Mouse (Mus musculus): Measurements from ENCODE around the gene Tmem119. TPM values are rescaled to one million over a fixed set of nuclear protein-coding genes. Genes with fewer than 3 reads are reported as not detected.

Tmem119 gene
- polyA plus RNA-seq (2016; fragmentation: Nextera tagmentation; extraction: Ambion mirVana) = 13.0 and 13.4 TPM in 2 replicates

DNA sequence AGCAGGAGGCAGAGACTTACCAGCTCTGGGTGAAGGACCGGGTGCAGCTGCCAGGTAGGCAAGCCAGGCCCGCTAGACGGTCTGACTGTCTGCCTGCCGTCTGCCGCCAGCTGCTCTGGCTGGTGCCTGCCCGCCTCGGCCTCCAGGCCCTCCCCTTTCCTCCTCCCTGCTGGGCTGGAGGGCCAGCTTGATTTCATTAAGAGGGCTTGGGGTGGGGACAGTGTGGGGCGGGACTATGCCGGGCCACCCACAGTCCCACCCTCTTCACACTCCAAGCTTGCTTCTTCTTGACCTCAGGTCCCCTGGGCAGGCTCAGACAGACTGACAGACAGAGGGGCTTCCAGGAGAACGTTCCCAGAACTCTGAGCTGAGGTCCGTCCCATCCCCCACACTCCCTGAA, at the start of gene Tmem119:
Gene Tmem119 (minus strand): TSS at position 237 of the 400 bp plus-strand sequence.
- H3K9ac ChIP-seq = peak within 1 kb of the TSS; percentile 64
- under 1% methylated on average over 11 of the region's 11 CpGs for WGBS
- H3K36me3 ChIP-seq = no peaks in the 10 kb centered on the region
- peaks cover 27% of the 10 kb centered on the region for H3K27me3 ChIP-seq (replicated peaks)
- peak within 1 kb of the TSS; percentile 40 for H3K4me3 ChIP-seq
- H3K27ac ChIP-seq (ENCODE audit: poor library complexity, severe bottlenecking) = peak within 1 kb of the TSS; percentile 28
- H3K4me2 ChIP-seq = peak within 1 kb of the TSS; percentile 60
- no peaks in the 10 kb centered on the region for H3K9me3 ChIP-seq (replicated peaks)
- ATAC-seq (ENCODE audit: insufficient number of reproducible peaks, low FRiP score) = peak; percentile 83
- peaks cover 36% of the 10 kb centered on the region for H3K4me1 ChIP-seq (replicated peaks)

DNA sequence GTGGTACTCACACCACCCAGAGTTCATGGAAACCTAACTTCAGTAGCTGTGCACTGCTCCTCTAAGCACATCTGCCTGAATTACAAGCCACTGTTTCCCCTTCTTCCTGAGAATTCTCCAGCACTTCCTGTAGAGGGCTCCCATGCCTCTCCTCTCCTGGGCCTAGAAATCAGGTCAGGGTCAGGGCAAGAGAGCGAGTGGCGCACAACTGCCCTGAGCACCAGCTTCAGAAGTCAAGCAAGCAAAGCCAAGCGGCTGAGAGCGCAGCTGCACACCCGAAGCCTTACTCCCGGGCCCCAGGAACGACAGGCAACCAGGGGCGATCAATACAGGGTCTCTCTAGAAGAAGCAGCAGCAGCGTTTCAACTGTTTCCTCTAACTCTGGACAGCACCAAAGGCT, 47.3 kb upstream of the Tmem119 start:
- Histone ChIP-seq H3K36me3 (peaks cover 98% of the 10 kb centered on the region), H3K4me3 (no peak overlapping the region), H3K9ac (no peak overlapping the region), H3K27me3 (replicated peaks) (no peaks in the 10 kb centered on the region), H3K27ac (ENCODE audit: poor library complexity, severe bottlenecking) (no peak overlapping the region), H3K9me3 (replicated peaks) (0 out of 2 replicates have a peak, but pooled peaks cover 3% of the 10 kb centered on the region), H3K4me1 (replicated peaks) (peaks cover 9% of the 10 kb centered on the region), H3K4me2 (no peak overlapping the region)
- ATAC-seq (ENCODE audit: insufficient number of reproducible peaks, low FRiP score) = no peak
- WGBS = 86% methylated on average over 9 of the region's 9 CpGs

DNA sequence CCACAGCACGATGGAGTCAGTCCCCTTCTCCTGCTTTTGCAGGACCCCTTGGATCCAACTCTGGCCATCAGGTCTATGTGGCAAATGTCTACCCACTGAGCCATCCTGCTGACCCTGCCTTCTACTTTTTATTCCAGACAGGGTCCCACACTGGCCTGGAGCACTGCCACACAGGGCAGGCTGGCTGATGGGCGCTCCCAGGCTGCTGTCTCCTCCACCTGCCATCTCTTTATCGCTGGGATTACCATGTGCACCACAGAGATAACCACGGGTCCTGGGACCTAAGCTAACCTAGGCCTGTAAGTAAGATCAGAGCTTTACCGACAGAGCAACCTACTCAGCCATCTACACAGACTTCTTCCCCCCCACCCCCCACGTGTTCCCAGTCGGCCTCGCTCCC, 46.3 kb upstream of the Tmem119 start:
- Histone ChIP-seq H3K9ac (no peak overlapping the region), H3K9me3 (replicated peaks) (0 out of 2 replicates have a peak, but pooled peaks cover 3% of the 10 kb centered on the region), H3K27ac (ENCODE audit: poor library complexity, severe bottlenecking) (no peak overlapping the region), H3K4me2 (no peak overlapping the region), H3K27me3 (replicated peaks) (no peaks in the 10 kb centered on the region), H3K4me3 (no peak overlapping the region), H3K4me1 (replicated peaks) (peaks cover 13% of the 10 kb centered on the region), H3K36me3 (peaks cover 100% of the 10 kb centered on the region)
- 78% methylated on average over 8 of the region's 8 CpGs for WGBS
- 0 out of 2 replicates have a peak, but pooled peaks have one; percentile 37 for ATAC-seq (ENCODE audit: insufficient number of reproducible peaks, low FRiP score)

DNA sequence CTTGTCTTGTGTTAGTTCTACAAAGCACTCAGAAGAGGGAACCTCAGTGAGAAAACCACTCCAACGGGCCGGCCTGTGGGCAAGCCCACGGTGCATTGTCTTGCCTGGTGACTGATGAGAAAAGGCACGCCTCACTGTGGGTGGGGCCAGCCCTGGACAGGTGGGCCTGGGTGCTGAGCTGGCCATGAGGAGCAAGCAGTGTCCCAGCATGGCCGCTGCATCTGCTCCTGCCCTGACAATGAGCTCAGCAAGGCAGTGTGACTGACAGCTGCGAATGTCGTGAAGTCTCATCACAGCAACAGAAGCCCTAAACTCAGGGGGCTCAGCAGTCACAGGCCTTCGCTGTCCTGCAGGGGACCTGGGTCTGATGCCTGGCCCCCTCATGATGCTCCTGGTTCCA, 45.3 kb upstream of the Tmem119 start:
- H3K4me2 ChIP-seq = no peak overlapping the region
- no peaks in the 10 kb centered on the region for H3K27me3 ChIP-seq (replicated peaks)
- peaks cover 10% of the 10 kb centered on the region for H3K4me1 ChIP-seq (replicated peaks)
- ATAC-seq (ENCODE audit: insufficient number of reproducible peaks, low FRiP score) = no peak
- 86% methylated on average over 8 of the region's 8 CpGs for WGBS
- 0 out of 2 replicates have a peak, but pooled peaks cover 3% of the 10 kb centered on the region for H3K9me3 ChIP-seq (replicated peaks)
- no peak overlapping the region for H3K27ac ChIP-seq (ENCODE audit: poor library complexity, severe bottlenecking)
- H3K4me3 ChIP-seq = no peak overlapping the region
- no peak overlapping the region for H3K9ac ChIP-seq
- peaks cover 95% of the 10 kb centered on the region for H3K36me3 ChIP-seq

DNA sequence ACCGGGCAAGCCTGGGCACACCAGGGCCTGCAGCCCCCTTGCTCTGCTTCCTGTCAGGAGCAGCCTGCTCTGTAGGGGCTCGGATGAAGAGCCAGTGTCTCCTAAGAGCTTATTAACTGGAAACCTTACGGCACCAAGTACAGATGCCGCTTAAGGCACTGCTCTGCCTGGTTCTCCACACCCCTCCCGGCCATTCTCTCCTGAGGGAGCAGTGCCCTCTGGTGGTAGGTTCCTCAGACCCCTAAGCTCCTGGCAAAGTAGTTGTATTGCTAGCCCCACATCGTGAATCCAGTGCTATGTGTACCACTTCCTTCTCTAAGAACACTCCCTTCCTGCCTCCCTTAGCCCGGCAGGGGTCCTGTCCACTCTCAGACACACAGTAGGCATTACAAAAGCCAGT, 44.4 kb upstream of the Tmem119 start:
- H3K9ac ChIP-seq = peak overlapping the region; percentile 23; the same call in 1 of the 2 replicates
- H3K36me3 ChIP-seq = peaks cover 95% of the 10 kb centered on the region
- 0 out of 2 replicates have a peak, but pooled peaks cover 3% of the 10 kb centered on the region for H3K9me3 ChIP-seq (replicated peaks)
- no peaks in the 10 kb centered on the region for H3K27me3 ChIP-seq (replicated peaks)
- 67% methylated on average over 7 of the region's 7 CpGs for WGBS
- peaks cover 10% of the 10 kb centered on the region for H3K4me1 ChIP-seq (replicated peaks)
- ATAC-seq (ENCODE audit: insufficient number of reproducible peaks, low FRiP score) = no peak
- H3K27ac ChIP-seq (ENCODE audit: poor library complexity, severe bottlenecking) = no peak overlapping the region
- no peak overlapping the region for H3K4me3 ChIP-seq
- H3K4me2 ChIP-seq = no peak overlapping the region

DNA sequence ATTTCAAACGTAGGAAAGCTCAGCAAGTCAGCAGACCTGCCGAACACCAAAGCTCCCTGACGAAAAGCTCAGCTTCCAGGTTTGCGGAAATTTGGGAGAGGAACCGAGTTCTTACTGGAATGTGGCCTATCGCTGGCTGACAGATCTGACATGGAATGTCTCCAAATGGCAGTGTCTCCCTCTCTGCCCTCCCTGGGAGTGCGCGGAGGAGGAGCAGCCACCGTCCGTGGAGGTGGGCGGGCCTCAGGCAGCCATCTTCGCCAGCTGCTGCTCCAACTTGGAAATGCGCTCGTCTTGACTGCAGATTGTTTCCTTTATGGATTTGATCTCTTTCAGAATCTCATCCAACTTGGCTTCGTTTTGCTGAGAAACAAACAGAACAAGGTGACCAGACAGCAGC, 43.8 kb upstream of the Tmem119 start:
- Histone ChIP-seq H3K27ac (ENCODE audit: poor library complexity, severe bottlenecking) (no peak overlapping the region), H3K4me3 (no peak overlapping the region), H3K9me3 (replicated peaks) (0 out of 2 replicates have a peak, but pooled peaks cover 3% of the 10 kb centered on the region), H3K4me2 (no peak overlapping the region), H3K36me3 (peaks cover 91% of the 10 kb centered on the region), H3K4me1 (replicated peaks) (peaks cover 10% of the 10 kb centered on the region), H3K27me3 (replicated peaks) (no peaks in the 10 kb centered on the region), H3K9ac (0 out of 2 replicates have a peak overlapping the region, but pooled peaks have one; percentile 23)
- 78% methylated on average over 15 of the region's 15 CpGs for WGBS
- no peak for ATAC-seq (ENCODE audit: insufficient number of reproducible peaks, low FRiP score)

DNA sequence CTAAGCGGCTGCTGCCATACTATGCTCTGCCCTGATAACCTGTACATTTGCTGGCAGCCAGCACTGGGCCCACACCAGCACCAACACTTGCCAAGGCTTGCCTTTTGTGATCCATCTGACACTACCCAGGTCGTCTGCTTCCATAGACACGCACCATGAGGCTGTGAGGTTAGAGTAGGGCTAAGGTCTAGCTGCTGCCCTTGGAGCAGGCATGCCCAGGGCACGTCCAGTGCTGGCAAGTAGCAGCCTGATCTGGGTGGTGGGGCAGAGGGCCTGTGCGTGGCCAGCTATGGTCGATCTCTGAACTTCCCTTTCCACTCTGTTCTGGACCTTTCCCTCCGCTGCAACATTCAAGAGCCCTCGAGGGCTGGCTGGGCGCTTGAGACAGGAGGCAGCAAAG, 42.6 kb upstream of the Tmem119 start:
- Histone ChIP-seq H3K4me3 (no peak overlapping the region), H3K9me3 (replicated peaks) (no peaks in the 10 kb centered on the region), H3K9ac (no peak overlapping the region), H3K4me1 (replicated peaks) (peaks cover 10% of the 10 kb centered on the region), H3K27ac (ENCODE audit: poor library complexity, severe bottlenecking) (no peak overlapping the region), H3K27me3 (replicated peaks) (no peaks in the 10 kb centered on the region), H3K4me2 (no peak overlapping the region), H3K36me3 (peaks cover 79% of the 10 kb centered on the region)
- no peak for ATAC-seq (ENCODE audit: insufficient number of reproducible peaks, low FRiP score)
- WGBS = 92% methylated on average over 9 of the region's 9 CpGs

DNA sequence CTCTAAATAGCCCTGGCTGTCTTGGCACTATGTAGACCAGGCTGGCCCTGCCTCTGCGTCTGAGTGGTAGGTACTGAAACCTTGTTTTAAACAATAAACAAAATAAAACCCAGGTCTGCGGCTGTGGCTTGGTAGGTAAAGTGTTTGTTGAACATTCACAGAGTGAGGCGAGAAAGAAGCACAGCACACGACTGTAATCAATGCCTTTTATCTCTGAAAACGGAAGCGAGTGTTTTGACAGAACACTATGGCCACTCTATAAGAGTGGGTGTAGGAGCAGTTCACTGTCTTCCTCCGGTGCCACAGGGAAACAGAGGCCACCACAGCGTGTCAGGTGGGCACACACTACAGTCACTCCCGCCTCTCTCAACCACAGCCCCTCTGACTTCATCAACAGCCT, 41.9 kb upstream of the Tmem119 start:
- Histone ChIP-seq H3K4me1 (replicated peaks) (peaks cover 10% of the 10 kb centered on the region), H3K9me3 (replicated peaks) (no peaks in the 10 kb centered on the region), H3K27me3 (replicated peaks) (no peaks in the 10 kb centered on the region), H3K36me3 (peaks cover 73% of the 10 kb centered on the region), H3K4me3 (no peak overlapping the region), H3K9ac (no peak overlapping the region), H3K4me2 (no peak overlapping the region), H3K27ac (ENCODE audit: poor library complexity, severe bottlenecking) (no peak overlapping the region)
- 75% methylated on average over 9 of the region's 9 CpGs for WGBS
- no peak for ATAC-seq (ENCODE audit: insufficient number of reproducible peaks, low FRiP score)

DNA sequence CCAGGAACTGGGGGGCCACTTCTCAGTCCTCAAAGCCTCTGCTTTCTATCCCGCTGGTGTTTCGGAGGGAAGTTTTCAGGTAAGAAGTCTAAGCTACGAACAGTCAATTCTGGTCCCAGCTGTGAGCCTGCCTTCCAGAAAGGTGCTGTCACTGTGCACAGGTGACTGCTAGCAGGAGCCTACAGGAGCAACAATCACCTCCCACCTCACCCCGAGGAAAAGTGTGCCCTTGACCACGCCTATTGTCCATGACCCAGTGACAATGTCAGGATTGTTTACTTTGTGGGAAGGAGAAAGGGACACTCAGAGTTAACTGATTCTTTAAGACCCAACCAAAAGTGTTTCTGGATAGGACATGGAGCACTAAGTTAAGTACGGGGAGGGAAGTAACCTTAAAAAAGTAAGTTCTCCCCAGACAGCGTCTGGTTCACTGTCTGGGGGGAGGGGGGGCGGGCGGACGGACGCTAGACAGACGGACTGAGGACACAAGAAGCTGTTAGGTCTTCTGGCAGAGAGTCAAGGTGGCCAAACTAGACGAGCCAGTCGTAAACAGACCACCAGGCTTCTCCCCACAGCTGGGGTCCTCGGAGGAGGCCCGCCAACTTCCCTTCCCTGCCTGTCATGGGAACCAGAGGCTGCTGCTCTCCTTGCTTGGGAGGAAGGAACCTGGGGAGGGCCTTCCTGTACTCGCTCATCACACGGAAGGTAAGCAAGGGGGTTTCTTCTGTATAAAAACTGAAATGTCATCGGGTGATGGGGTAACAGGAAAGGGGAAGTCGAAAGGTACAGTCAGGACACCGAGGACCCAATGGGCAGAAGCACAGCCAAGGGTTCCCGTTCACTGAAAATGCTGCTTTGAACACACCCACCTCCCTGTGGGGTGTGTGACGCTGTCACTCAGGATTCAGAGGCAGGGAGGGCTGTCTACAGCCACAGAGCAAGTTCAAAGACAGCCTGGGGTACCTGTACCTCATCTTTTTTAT, 41.2 kb upstream of the Tmem119 start:
- no peak overlapping the region for H3K4me3 ChIP-seq
- H3K4me2 ChIP-seq = no peak overlapping the region
- H3K27ac ChIP-seq (ENCODE audit: poor library complexity, severe bottlenecking) = no peak overlapping the region
- peaks cover 10% of the 10 kb centered on the region for H3K4me1 ChIP-seq (replicated peaks)
- 83% methylated on average over 23 of the region's 23 CpGs for WGBS
- ATAC-seq (ENCODE audit: insufficient number of reproducible peaks, low FRiP score) = no peak
- no peak overlapping the region for H3K9ac ChIP-seq
- H3K36me3 ChIP-seq = peaks cover 66% of the 10 kb centered on the region
- H3K27me3 ChIP-seq (replicated peaks) = no peaks in the 10 kb centered on the region
- H3K9me3 ChIP-seq (replicated peaks) = no peaks in the 10 kb centered on the region

DNA sequence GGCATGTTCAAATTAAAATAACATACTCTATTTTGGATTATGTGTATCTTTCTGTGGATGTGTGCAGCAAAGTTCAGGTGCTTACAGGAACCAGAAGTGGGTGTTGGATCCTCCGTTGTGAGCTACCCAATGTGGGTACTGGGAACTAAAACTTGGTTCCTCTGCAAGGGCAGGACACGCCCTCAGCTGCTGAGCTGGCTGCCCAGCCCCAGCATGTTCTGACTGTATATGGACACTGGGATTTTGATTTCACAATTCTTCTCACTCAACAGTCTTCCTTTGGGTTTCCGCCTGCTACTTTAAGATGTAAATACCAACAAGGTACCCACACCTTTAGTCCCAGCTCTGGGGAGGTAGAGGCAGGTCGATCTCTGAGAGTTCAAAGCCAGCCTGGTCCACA, 40.1 kb upstream of the Tmem119 start:
- Histone ChIP-seq H3K9ac (no peak overlapping the region), H3K27me3 (replicated peaks) (no peaks in the 10 kb centered on the region), H3K36me3 (peaks cover 55% of the 10 kb centered on the region), H3K4me1 (replicated peaks) (peaks cover 10% of the 10 kb centered on the region), H3K9me3 (replicated peaks) (no peaks in the 10 kb centered on the region), H3K4me2 (no peak overlapping the region), H3K4me3 (no peak overlapping the region), H3K27ac (ENCODE audit: poor library complexity, severe bottlenecking) (no peak overlapping the region)
- no peak for ATAC-seq (ENCODE audit: insufficient number of reproducible peaks, low FRiP score)
- 89% methylated on average over 4 of the region's 4 CpGs for WGBS

DNA sequence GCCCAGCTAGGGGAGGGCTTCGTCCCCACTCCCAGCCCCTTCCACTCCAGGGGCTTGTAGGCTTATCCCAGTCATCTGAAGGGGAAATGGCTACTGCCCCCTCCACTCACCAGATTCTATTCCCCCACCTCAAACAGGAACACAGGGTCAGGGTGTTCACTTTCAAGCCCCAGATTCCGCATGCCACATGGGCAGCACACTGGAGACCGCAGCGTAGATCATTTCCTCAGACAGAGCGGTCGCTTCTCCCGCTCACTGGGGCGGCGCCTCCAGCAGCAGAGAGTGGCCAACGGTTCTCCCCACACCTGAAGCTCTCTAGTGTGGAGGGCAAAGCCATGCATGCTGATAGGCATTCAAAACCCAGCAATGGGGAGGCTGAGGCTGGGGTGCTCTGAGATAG, 36.6 kb upstream of the Tmem119 start:
- H3K27me3 ChIP-seq (replicated peaks) = no peaks in the 10 kb centered on the region
- no peak overlapping the region for H3K27ac ChIP-seq (ENCODE audit: poor library complexity, severe bottlenecking)
- no peak overlapping the region for H3K4me2 ChIP-seq
- H3K9me3 ChIP-seq (replicated peaks) = no peaks in the 10 kb centered on the region
- H3K36me3 ChIP-seq = peaks cover 20% of the 10 kb centered on the region
- no peak for ATAC-seq (ENCODE audit: insufficient number of reproducible peaks, low FRiP score)
- no peak overlapping the region for H3K9ac ChIP-seq
- H3K4me1 ChIP-seq (replicated peaks) = peaks cover 5% of the 10 kb centered on the region
- 84% methylated on average over 10 of the region's 10 CpGs for WGBS
- no peak overlapping the region for H3K4me3 ChIP-seq
